Mouse (Mus musculus) urinary bladder, postnatal 25 days (tissue): ENCODE data around the gene Cpxcr1.

ENCODE experiments used
- DNase-seq: peaks from one replicate; pipeline ENCODE4 v3.0.0; 2022; ENCODE audit warnings: low spot score

The Cpxcr1 gene

GRCm38 (mm10) chrX:116448644-116449043, at the start of gene Cpxcr1:
TSS of gene Cpxcr1 (plus strand) at chrX:116448944.
- no peak for DNase-seq
